Mouse (Mus musculus) embryonic stem cell, embryonic (primary cell): ENCODE measurements around the gene Nol12.

Source experiments
- CTCF ChIA-PET, 4 experiments: fragments of 300-600 bp in 2 of 4; fragments of 350-600 bp in 2 of 4; sonication (Branson Sonifier 250); formaldehyde crosslinking; loops; one replicate each; lab custom pipeline; 2022; ENCODE audit warnings: inconsistent platforms in 2 of 4; lab: Charles Lee
- POLR2A ChIA-PET, 4 experiments: fragments of 300-600 bp in 2 of 4; fragments of 350-600 bp in 2 of 4; sonication (Branson Sonifier 250); formaldehyde crosslinking; loops; one replicate each; lab custom pipeline; 2022; ENCODE audit warnings: antibody characterized with exemption in 4 of 4, inconsistent platforms in 1 of 4; lab: Charles Lee

Gene Nol12

GRCm38 (mm10) chr15:78934784-78935320, at the start of gene Nol12:
Nol12 (plus strand) TSS chr15:78934933.
- CTCF ChIA-PET, result interaction anchor here (0.6 to 1.7 kb wide), 18 partner anchors 8 to 311 kb away, joined by 3 to 10 read pairs (median 5); partner anchors contain the start of genes Pdxp (in 1 of the 4) and Triobp (in 1 of the 4)

DNA sequence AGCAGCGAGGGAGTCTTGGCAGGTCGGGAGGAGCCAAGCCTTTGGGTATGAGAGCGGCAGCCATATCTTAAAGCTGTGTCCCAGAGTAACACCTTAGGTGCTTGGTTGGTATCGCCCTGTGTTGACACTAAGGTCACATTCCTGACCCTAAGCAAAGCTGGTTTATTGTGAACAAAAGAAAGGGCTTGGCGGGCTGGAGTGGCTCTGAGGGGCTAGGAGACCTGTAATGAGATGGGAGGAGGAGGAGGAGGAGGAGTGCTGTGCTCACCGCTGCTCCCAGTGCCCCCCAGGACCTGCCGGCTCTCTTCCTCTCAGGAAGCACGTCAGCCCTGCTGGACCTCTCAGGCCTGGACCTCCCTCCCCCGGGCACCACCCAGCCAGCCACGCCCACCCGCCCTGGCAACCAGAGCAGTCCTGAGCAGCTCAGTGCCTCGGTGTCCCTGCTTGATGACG, 45.3 kb upstream of the Nol12 start:
- CTCF ChIA-PET, result interaction anchor here in 3 of 4 experiments (0.5 to 2.4 kb wide), 8 partner anchors 9 to 330 kb away, joined by 3 to 12 read pairs (median 4); no protein-coding TSS in a partner anchor
- POLR2A ChIA-PET, result interaction anchor here in 3 of 4 experiments (0.6 to 7.0 kb wide), 18 partner anchors 6 to 320 kb away, joined by 3 to 48 read pairs (median 4); partner anchors contain the start of genes Gga1 (in 1 of the 3), Nol12 (in 1 of the 3), Sh3bp1 (in 1 of the 3) and Triobp (in 1 of the 3)

More at GRCm38 (mm10) chr15:78934784-78935320, at the start of gene Nol12:
- POLR2A ChIA-PET, result interaction anchor here (0.5 to 5.6 kb wide), 56 partner anchors 8 to 1597 kb away, joined by 3 to 36 read pairs (median 4); partner anchors contain the start of genes Pdxp (in 4 of the 4), Triobp (in 4 of the 4), Ankrd54 (in 1 of the 4) and Gga1 (in 1 of the 4)

DNA sequence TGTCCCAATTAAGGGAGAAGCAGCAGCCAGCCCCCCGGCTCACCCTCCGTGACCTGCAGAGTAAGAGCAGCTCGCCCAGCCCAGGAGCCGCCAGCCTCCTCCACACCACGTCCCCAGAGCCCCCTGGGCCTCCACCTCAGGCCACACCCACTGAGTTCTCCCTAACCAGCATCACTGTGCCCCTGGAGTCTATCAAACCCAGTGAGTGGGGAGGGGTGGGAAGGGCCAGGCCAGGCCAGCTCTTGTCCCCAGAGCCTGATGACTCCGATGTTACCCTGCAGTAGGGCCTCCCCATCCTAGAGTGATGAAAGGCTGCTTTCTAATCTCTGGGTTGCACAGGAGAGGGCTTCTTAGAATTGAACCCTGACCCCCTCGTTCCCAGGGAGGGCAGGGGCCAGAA, 42.3 kb upstream of the Nol12 start:
- POLR2A ChIA-PET, result interaction anchor here in 2 of 4 experiments (1.0 to 13.5 kb wide), 8 partner anchors 6 to 43 kb away, joined by 3 to 130 read pairs (median 20); partner anchors contain the start of genes Pdxp (in 2 of the 2) and Nol12 (in 1 of the 2)
- CTCF ChIA-PET, result interaction anchor here in 1 of 4 experiments (0.6 to 1.2 kb wide), 2 partner anchors 9 to 20 kb away, joined by 3 to 4 read pairs; no protein-coding TSS in a partner anchor

- CTCF ChIA-PET, result interaction anchor here (0.6 to 2.4 kb wide), 7 partner anchors 8 to 207 kb away, joined by 3 to 11 read pairs (median 4); partner anchors contain the start of gene Pdxp (in 1 of the 4)
- POLR2A ChIA-PET, result interaction anchor here (0.5 to 13.5 kb wide), 17 partner anchors 9 to 303 kb away, joined by 3 to 130 read pairs (median 7); partner anchors contain the start of genes Pdxp (in 2 of the 4), Gga1 (in 1 of the 4) and Triobp (in 1 of the 4)
Observed at GRCm38 (mm10) chr15:78894726-78895125, 40.0 kb upstream of the Nol12 start.

DNA sequence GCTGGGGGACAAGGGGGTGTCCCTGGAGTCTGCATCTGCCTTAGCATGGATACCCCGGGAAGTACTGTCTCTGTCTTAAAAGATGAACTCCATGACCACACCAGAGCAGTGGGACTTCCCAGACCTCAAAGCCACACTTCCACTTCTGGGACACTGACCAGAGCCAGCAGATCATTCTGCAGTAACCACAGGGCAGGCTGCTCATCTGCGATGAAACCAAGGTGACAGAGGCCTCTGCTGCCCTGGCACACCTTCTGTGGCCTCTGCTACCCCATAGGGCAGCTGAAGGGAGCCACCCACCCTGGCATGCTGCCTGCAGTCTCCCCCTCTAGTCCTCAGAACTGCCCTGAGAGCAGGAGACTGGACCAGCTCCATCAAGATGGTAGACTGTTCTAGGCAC, 39.0 kb upstream of the Nol12 start:
- ChIA-PET POLR2A (interaction anchor here in 3 of 4 experiments (0.6 to 13.5 kb wide), 14 partner anchors 9 to 501 kb away, joined by 3 to 130 read pairs (median 8); partner anchors contain the start of genes Pdxp (in 2 of the 3) and Gga1 (in 1 of the 3)), CTCF (interaction anchor here in 2 of 4 experiments (0.7 to 1.9 kb wide), 2 partner anchors 18 to 247 kb away, joined by 6 to 7 read pairs; partner anchors contain the start of gene Pdxp (in 1 of the 2))

DNA sequence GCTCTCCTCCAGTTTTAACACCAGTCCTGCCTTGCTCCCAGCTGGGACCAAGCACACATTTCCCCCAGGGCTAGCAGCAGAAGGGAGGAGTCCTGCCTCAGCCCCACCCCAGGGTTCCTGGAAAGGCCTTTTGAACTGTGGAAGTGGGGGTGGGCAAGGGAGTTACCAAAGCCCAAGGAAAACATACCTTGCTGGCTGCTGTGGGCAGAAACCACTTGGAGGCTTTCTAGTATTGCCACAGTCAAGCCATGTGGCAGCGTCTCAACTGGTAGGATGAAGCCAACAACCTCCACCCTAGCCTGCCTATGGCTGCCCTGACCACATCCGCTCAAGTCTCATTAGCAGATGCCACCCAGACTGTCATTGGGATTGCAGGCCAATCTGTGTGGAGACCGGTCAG, 38.6 kb upstream of the Nol12 start:
- CTCF ChIA-PET, result interaction anchor here in 1 of 4 experiments (0.7 kb wide), 1 partner anchor 246 kb away, joined by 6 read pairs; no protein-coding TSS in a partner anchor
- POLR2A ChIA-PET, result interaction anchor here in 3 of 4 experiments (0.6 to 13.5 kb wide), 14 partner anchors 9 to 501 kb away, joined by 3 to 130 read pairs (median 9); partner anchors contain the start of genes Gga1 (in 2 of the 3) and Pdxp (in 2 of the 3)

GRCm38 (mm10) chr15:78897488-78897887, 37.2 kb upstream of the Nol12 start:
- ChIA-PET CTCF (interaction anchor here (0.5 to 7.2 kb wide), 7 partner anchors 9 to 242 kb away, joined by 3 to 129 read pairs (median 5); partner anchors contain the start of gene Pdxp (in 2 of the 4)), POLR2A (interaction anchor here (0.6 to 13.5 kb wide), 21 partner anchors 8 to 1973 kb away, joined by 3 to 130 read pairs (median 5); partner anchors contain the start of genes Gga1 (in 3 of the 4), Pdxp (in 2 of the 4), Nol12 (in 1 of the 4) and Triobp (in 1 of the 4))

DNA sequence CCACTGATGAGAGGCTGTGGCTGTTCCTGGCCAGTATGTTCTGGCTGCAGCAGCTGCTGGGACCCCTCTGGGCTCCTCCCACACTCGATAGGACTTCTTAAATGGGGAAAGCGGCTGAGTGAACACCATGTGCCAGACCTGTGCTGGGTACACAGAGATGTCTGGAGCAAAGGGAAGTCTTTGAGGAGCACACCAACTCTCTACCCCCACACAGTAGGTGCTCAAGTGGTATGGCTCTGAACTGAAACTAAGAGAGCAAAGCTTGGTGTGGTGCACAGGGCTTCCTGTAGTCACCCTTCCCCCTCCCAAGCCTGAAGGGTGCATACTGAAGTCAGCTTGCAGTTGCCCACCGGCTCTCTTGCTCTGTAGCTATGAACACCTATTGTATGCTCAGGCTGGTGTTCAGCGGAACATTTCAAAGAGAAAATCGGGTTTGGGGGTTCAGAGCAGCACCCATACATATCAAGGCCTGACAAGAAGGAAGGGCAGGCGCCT, 36.2 kb upstream of the Nol12 start:
- ChIA-PET POLR2A (interaction anchor here (0.6 to 13.5 kb wide), 22 partner anchors 9 to 492 kb away, joined by 3 to 130 read pairs (median 5); partner anchors contain the start of genes Gga1 (in 2 of the 4), Pdxp (in 2 of the 4) and Mpst (in 1 of the 4)), CTCF (interaction anchor here in 3 of 4 experiments (0.9 to 7.2 kb wide), 7 partner anchors 8 to 17 kb away, joined by 3 to 129 read pairs (median 3); partner anchors contain the start of gene Pdxp (in 2 of the 3))

GRCm38 (mm10) chr15:78899409-78899739, 35.4 kb upstream of the Nol12 start, which contains the start of gene Gm49510:
Gm49510 (plus strand) TSS chr15:78899667.
- POLR2A ChIA-PET, result interaction anchor here (0.6 to 13.5 kb wide), 18 partner anchors 9 to 100 kb away, joined by 3 to 130 read pairs (median 4); partner anchors contain the start of genes Gga1 (in 2 of the 4) and Pdxp (in 2 of the 4)

DNA sequence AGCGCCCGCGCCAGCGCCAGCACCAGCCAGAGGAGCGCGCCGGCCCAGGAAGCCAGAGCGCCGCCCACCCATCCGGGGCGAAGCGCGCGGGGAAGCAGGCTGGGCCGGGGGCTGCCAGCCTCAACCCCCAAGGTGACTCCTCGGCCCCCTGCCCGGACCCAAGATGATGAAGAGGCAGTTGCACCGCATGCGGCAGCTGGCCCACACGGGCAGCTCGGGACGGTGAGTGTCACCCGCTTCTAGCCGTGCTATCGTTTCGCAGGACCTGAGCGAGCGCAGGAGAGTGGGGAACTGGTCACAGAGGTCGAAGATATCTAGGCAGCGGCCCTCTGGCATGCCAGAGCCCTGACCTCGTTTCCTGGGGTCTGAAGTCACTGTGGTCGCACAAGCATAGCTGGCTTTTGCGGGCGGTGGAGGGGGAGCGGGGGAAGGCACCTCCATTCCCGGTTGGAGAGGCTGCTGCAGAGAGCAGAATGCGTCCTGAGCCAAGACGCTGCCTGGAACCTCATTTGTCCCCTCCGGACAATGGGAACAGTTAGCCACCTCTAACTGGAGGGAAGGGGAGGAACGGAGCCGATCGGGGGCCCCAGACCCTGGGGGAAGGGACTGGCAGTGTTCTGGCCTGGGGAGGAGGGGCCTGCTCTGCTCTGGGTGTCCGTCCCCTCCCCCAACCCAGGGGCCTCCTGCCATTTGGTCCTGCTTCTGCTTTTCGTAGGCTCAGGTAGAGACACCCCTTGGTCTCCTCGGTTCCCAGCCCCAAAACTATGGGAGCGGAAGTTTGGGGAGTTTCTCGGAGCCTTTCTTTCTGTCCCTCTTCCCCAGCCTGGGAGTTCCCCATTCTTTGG, 34.8 kb upstream of the Nol12 start, which contains the start of gene Sh3bp1:
Sh3bp1 (plus strand) TSS at position 29 of the 845 bp plus-strand sequence.
- POLR2A ChIA-PET, result interaction anchor here in 3 of 4 experiments (0.6 to 13.5 kb wide), 18 partner anchors 8 to 537 kb away, joined by 3 to 130 read pairs (median 3); partner anchors contain the start of genes Gga1 (in 2 of the 3), Pdxp (in 2 of the 3) and Nol12 (in 1 of the 3)
- CTCF ChIA-PET, result interaction anchor here in 3 of 4 experiments (0.6 to 7.2 kb wide), 11 partner anchors 12 to 227 kb away, joined by 3 to 129 read pairs (median 8); partner anchors contain the start of genes Pdxp (in 2 of the 3) and Gga1 (in 1 of the 3)

More at GRCm38 (mm10) chr15:78899409-78899739, 35.4 kb upstream of the Nol12 start, which contains the start of gene Gm49510:
- CTCF ChIA-PET, result interaction anchor here in 3 of 4 experiments (0.6 to 7.2 kb wide), 6 partner anchors 13 to 86 kb away, joined by 3 to 129 read pairs (median 4); partner anchors contain the start of gene Pdxp (in 2 of the 3)

- POLR2A ChIA-PET, result interaction anchor here in 3 of 4 experiments (0.7 to 13.5 kb wide), 22 partner anchors 9 to 536 kb away, joined by 3 to 130 read pairs (median 4); partner anchors contain the start of genes Gga1 (in 2 of the 3), Pdxp (in 2 of the 3) and Nol12 (in 1 of the 3)
- CTCF ChIA-PET, result interaction anchor here (0.5 to 7.2 kb wide), 23 partner anchors 8 to 282 kb away, joined by 3 to 129 read pairs (median 4); partner anchors contain the start of genes Pdxp (in 2 of the 4), Gga1 (in 1 of the 4), Lgals2 (in 1 of the 4) and Nol12 (in 1 of the 4)
Observed at GRCm38 (mm10) chr15:78900585-78901421, 33.9 kb upstream of the Nol12 start.

GRCm38 (mm10) chr15:78901422-78901789, 33.3 kb upstream of the Nol12 start:
- ChIA-PET CTCF (interaction anchor here (0.5 to 7.2 kb wide), 26 partner anchors 9 to 282 kb away, joined by 3 to 129 read pairs (median 4); partner anchors contain the start of genes Nol12 (in 2 of the 4), Pdxp (in 2 of the 4), Gga1 (in 1 of the 4) and Lgals2 (in 1 of the 4)), POLR2A (interaction anchor here in 3 of 4 experiments (0.7 to 13.5 kb wide), 19 partner anchors 9 to 261 kb away, joined by 3 to 130 read pairs (median 4); partner anchors contain the start of genes Pdxp (in 3 of the 3), Nol12 (in 2 of the 3) and Gga1 (in 1 of the 3))

- POLR2A ChIA-PET, result interaction anchor here (0.5 to 13.5 kb wide), 19 partner anchors 8 to 932 kb away, joined by 3 to 130 read pairs (median 3); partner anchors contain the start of gene Pdxp (in 3 of the 4)
- CTCF ChIA-PET, result interaction anchor here (0.5 to 7.2 kb wide), 56 partner anchors 9 to 327 kb away, joined by 3 to 129 read pairs (median 4); partner anchors contain the start of genes Nol12 (in 2 of the 4), Pdxp (in 2 of the 4), Eif3l (in 1 of the 4) and Gga1 (in 1 of the 4)
Observed at GRCm38 (mm10) chr15:78903243-78903642, 31.5 kb upstream of the Nol12 start.

GRCm38 (mm10) chr15:78908399-78908798, 26.3 kb upstream of the Nol12 start:
- ChIA-PET POLR2A (interaction anchor here in 2 of 4 experiments (1.2 to 1.3 kb wide), 2 partner anchors 9 to 27 kb away, joined by 3 read pairs; partner anchors contain the start of gene Nol12 (in 1 of the 2)), CTCF (no interaction called here)
